Comparison of ENCODE assay signal across 8 mouse cellular contexts in genomic region chr6:141488619-141489018, GRCm38 (mm10). TPM values are rescaled to one million over a fixed set of nuclear protein-coding genes. Genes with fewer than 3 reads are reported as not detected.
A peak's percentile ranks its signal among the peaks of the same experiment; 100 is the strongest.
DNase-seq lines count a peak whose midpoint lies in the region; ATAC-seq and TF ChIP-seq lines count a peak whose summit lies in the region.

No protein-coding gene starts in this region.

- peak; percentile 82 for DNase-seq in forebrain, embryonic 11.5 days (ENCODE audit: low spot score)
- peak; percentile 21 for DNase-seq in 3T3-L1 (ENCODE audit: low read depth, low spot score)
- peak; percentile 10 to 24 for DNase-seq in adrenal gland, postnatal 4 days (ENCODE audit: low spot score in 2 of 2)
- DNase-seq in kidney, postnatal 0 days (ENCODE audit: low spot score), result peak; percentile 71
- DNase-seq in lung, postnatal 25 days (ENCODE audit: low spot score), result peak; percentile 28
- DNase-seq in urinary bladder, adult 2 months (ENCODE audit: low spot score), result peak; percentile 29

- no peak overlapping the region for H3K4me2 ChIP-seq in forebrain, embryonic 11.5 days (ENCODE audit: low read depth, low read length, severe bottlenecking)
- H3K4me2 ChIP-seq in forebrain, embryonic 15.5 days (replicated peaks), result no peak overlapping the region
- H3K4me2 ChIP-seq in kidney, postnatal 0 days (ENCODE audit: low read length), result no peak overlapping the region

- no peaks in the 10 kb centered on the region for H3K9me3 ChIP-seq in forebrain, embryonic 11.5 days (ENCODE audit: control insufficient read depth, low read length)
- H3K9me3 ChIP-seq in forebrain, embryonic 15.5 days, result no peaks in the 10 kb centered on the region
- no peaks in the 10 kb centered on the region for H3K9me3 ChIP-seq in kidney, postnatal 0 days (replicated peaks; ENCODE audit: low read length)

- TF ChIP-seq CTCF in embryonic fibroblast, embryonic 13.5 days (IDR thresholded peaks at IDR 0.05; ENCODE audit: borderline replicate concordance, insufficient read depth, low read length), result peak; percentile 35; the same call in 1 of the 2 replicates
- peak; percentile 79 for TF ChIP-seq CTCF in kidney, postnatal 0 days (IDR thresholded peaks at IDR 0.05; ENCODE audit: low read depth)

- H3K4me3 ChIP-seq in forebrain, embryonic 11.5 days (ENCODE audit: low read depth, low read length), result no peak overlapping the region
- H3K4me3 ChIP-seq in forebrain, embryonic 15.5 days, result no peak overlapping the region
- no peak overlapping the region for H3K4me3 ChIP-seq in embryonic fibroblast, embryonic 13.5 days (ENCODE audit: insufficient read depth, low read length)
- H3K4me3 ChIP-seq in kidney, postnatal 0 days (replicated peaks; ENCODE audit: low read depth, low read length), result no peak overlapping the region

- no peak overlapping the region for H3K27ac ChIP-seq in forebrain, embryonic 11.5 days (ENCODE audit: low read depth, low read length)
- H3K27ac ChIP-seq in forebrain, embryonic 15.5 days (replicated peaks), result no peak overlapping the region
- no peak overlapping the region for H3K27ac ChIP-seq in embryonic fibroblast, embryonic 13.5 days (ENCODE audit: insufficient read depth, low read length)
- no peak overlapping the region for H3K27ac ChIP-seq in kidney, postnatal 0 days

- ATAC-seq in forebrain, embryonic 11.5 days (replicated peaks; ENCODE audit: low FRiP score), result peak; percentile 70
- ATAC-seq in forebrain, embryonic 15.5 days (replicated peaks), result no peak
- ATAC-seq in kidney, postnatal 0 days (replicated peaks; ENCODE audit: low FRiP score, low read depth), result peak; percentile 70; the same call in 1 of the 2 replicates

- 16% methylated on average over 11 of the region's 11 CpGs for WGBS in forebrain, embryonic 11.5 days
- WGBS in forebrain, embryonic 15.5 days, result 16% methylated on average over 11 of the region's 11 CpGs
- WGBS in kidney, postnatal 0 days, result 16% methylated on average over 11 of the region's 11 CpGs

- TF ChIP-seq POLR2A in embryonic fibroblast, embryonic 13.5 days (IDR thresholded peaks at IDR 0.05; ENCODE audit: low read depth, low read length), result no peak

- H3K9ac ChIP-seq in forebrain, embryonic 11.5 days (ENCODE audit: low read length), result no peak overlapping the region
- no peak overlapping the region for H3K9ac ChIP-seq in forebrain, embryonic 15.5 days (replicated peaks)
- no peak overlapping the region for H3K9ac ChIP-seq in kidney, postnatal 0 days (ENCODE audit: low read depth, low read length)

- no peaks in the 10 kb centered on the region for H3K4me1 ChIP-seq in forebrain, embryonic 11.5 days (replicated peaks; ENCODE audit: control insufficient read depth, insufficient read depth, low read length)
- H3K4me1 ChIP-seq in forebrain, embryonic 15.5 days, result peaks cover 12% of the 10 kb centered on the region
- no peaks in the 10 kb centered on the region for H3K4me1 ChIP-seq in embryonic fibroblast, embryonic 13.5 days (ENCODE audit: control insufficient read depth, insufficient read depth, low read length)
- H3K4me1 ChIP-seq in kidney, postnatal 0 days (replicated peaks; ENCODE audit: insufficient read depth, low read length), result 0 out of 2 replicates have a peak, but pooled peaks cover 7% of the 10 kb centered on the region

- H3K27me3 ChIP-seq in forebrain, embryonic 11.5 days (ENCODE audit: control insufficient read depth, insufficient read depth, low read length), result no peaks in the 10 kb centered on the region; the same call in 1 of the 2 replicates
- no peaks in the 10 kb centered on the region for H3K27me3 ChIP-seq in forebrain, embryonic 15.5 days
- H3K27me3 ChIP-seq in kidney, postnatal 0 days (ENCODE audit: insufficient read depth, low read length), result no peaks in the 10 kb centered on the region

- no peaks in the 10 kb centered on the region for H3K36me3 ChIP-seq in forebrain, embryonic 11.5 days (ENCODE audit: control insufficient read depth, insufficient read depth, low read length)
- no peaks in the 10 kb centered on the region for H3K36me3 ChIP-seq in forebrain, embryonic 15.5 days
- H3K36me3 ChIP-seq in kidney, postnatal 0 days (ENCODE audit: insufficient read depth, low read length), result no peaks in the 10 kb centered on the region

RNA-seq across cellular contexts. Expression of gene Slco1c1, which starts 35.5 kb away (rescaled TPM):
- polyA plus RNA-seq in forebrain, embryonic 11.5 days (2014; fragmentation: Nextera tagmentation; extraction: Ambion mirVana), result 0.39 and 1.1 TPM in 2 replicates
- 15.6 and 19.6 TPM in 2 replicates for polyA plus RNA-seq in forebrain, embryonic 15.5 days (2015; fragmentation: Nextera tagmentation; extraction: Ambion mirVana)
- total RNA-seq in adrenal gland, postnatal 4 days (2021), result under 1 TPM; 0.17 to 0.51 TPM
- not detected in 2 replicates for polyA plus RNA-seq in embryonic fibroblast, embryonic 13.5 days (2011; ENCODE audit: insufficient read length, low read depth, missing spikeins)
- polyA plus RNA-seq in kidney, postnatal 0 days (2015; fragmentation: Nextera tagmentation; extraction: Ambion mirVana), result 0.05 and 0.13 TPM in 2 replicates
- 0.04 and 0.10 TPM in 2 replicates for polyA plus RNA-seq in urinary bladder, adult 2 months (2012; rRNA removed)

Comparison
In these comparisons a context has a peak if more than half of its experiments do, and no peak if none do; other contexts are left out.
1. DNase-seq: peak in every context shown above with its lines; median percentile 82 in forebrain, embryonic 11.5 days; 71 in kidney, postnatal 0 days; 29 in urinary bladder, adult 2 months; 28 in lung, postnatal 25 days; 21 in 3T3-L1; 17 in adrenal gland, postnatal 4 days.